Mouse (Mus musculus): ENCODE results near the gene Itga5. TPM values are rescaled to one million over a fixed set of nuclear protein-coding genes. Genes with fewer than 3 reads are reported as not detected.

Itga5 gene
- total RNA-seq, 1 experiment, result 80.8 TPM

GRCm38 (mm10) chr15:103363809-103364208 lies 2.8 kb downstream of the Itga5 start:
- DNase-seq (ENCODE audit: low read depth, low spot score), result no peak
- no peak for TF ChIP-seq HCFC1 (IDR thresholded peaks at IDR 0.05; ENCODE audit: borderline replicate concordance, insufficient read depth, low read length)
- TF ChIP-seq ZC3H11A (IDR thresholded peaks at IDR 0.05; ENCODE audit: borderline replicate concordance, low read depth, low read length), result no peak
- no peak for TF ChIP-seq CHD2 (IDR thresholded peaks at IDR 0.05; ENCODE audit: low read depth, low read length)
- no peak for TF ChIP-seq ZNF384 (IDR thresholded peaks at IDR 0.05; ENCODE audit: low read depth, low read length)
- TF ChIP-seq MAFK (IDR thresholded peaks at IDR 0.05; ENCODE audit: insufficient read depth, low read depth, low read length), result no peak
- in situ Hi-C loops (cut with MboI; ENCODE audit: low sequenced_read_pairs in 2 of 2, unreplicated experiment in 2 of 2), result no loop called here
- peaks cover 17 to 24% of the 10 kb centered on the region in 2 experiments for H3K4me1 ChIP-seq (ENCODE audit: control insufficient read depth in 2 of 2, insufficient read depth in 2 of 2, low read length in 2 of 2, poor library complexity in 1 of 2)
- peak overlapping the region; percentile 80 to 97; a peak in 3 of 4 replicates for H3K4me3 ChIP-seq (ENCODE audit: insufficient read depth in 1 of 2, low read depth in 1 of 2, low read length in 2 of 2, poor library complexity in 1 of 2, severe bottlenecking in 1 of 2)
- no peaks in the 10 kb centered on the region for H3K9me3 ChIP-seq (ENCODE audit: control insufficient read depth, insufficient read depth, low read depth, low read length)
- no peaks in the 10 kb centered on the region; the same call in 1 of the 2 replicates for H3K36me3 ChIP-seq (ENCODE audit: control insufficient read depth, insufficient read depth, low read length, poor library complexity, severe bottlenecking)
- H3K9ac ChIP-seq (ENCODE audit: insufficient read depth, low read depth, low read length, poor library complexity, severe bottlenecking), result no peak overlapping the region; the same call in 1 of the 2 replicates
- peak overlapping the region; percentile 48; the same call in 1 of the 2 replicates for H3K27ac ChIP-seq (ENCODE audit: insufficient read depth, low read depth, low read length, poor library complexity, severe bottlenecking)

GRCm38 (mm10) chr15:103362950-103363349 lies 3.6 kb downstream of the Itga5 start:
- H3K4me1 ChIP-seq (ENCODE audit: control insufficient read depth in 2 of 2, insufficient read depth in 2 of 2, low read length in 2 of 2, poor library complexity in 1 of 2), result peaks cover 17 to 19% of the 10 kb centered on the region in 2 experiments
- in situ Hi-C loops (cut with MboI; ENCODE audit: low sequenced_read_pairs in 2 of 2, unreplicated experiment in 2 of 2), result no loop called here
- H3K36me3 ChIP-seq (ENCODE audit: control insufficient read depth, insufficient read depth, low read length, poor library complexity, severe bottlenecking), result peaks cover 3% of the 10 kb centered on the region; the same call in 1 of the 2 replicates
- no peak overlapping the region for H3K27ac ChIP-seq (ENCODE audit: insufficient read depth, low read depth, low read length, poor library complexity, severe bottlenecking)
- H3K4me3 ChIP-seq (ENCODE audit: insufficient read depth in 1 of 2, low read depth in 1 of 2, low read length in 2 of 2, poor library complexity in 1 of 2, severe bottlenecking in 1 of 2), result no peak overlapping the region
- no peak for DNase-seq (ENCODE audit: low read depth, low spot score)
- no peak overlapping the region; the same call in 1 of the 2 replicates for H3K9ac ChIP-seq (ENCODE audit: insufficient read depth, low read depth, low read length, poor library complexity, severe bottlenecking)
- H3K9me3 ChIP-seq (ENCODE audit: control insufficient read depth, insufficient read depth, low read depth, low read length), result no peaks in the 10 kb centered on the region
- no peak for TF ChIP-seq ZC3H11A (IDR thresholded peaks at IDR 0.05; ENCODE audit: borderline replicate concordance, low read depth, low read length)
- no peak for TF ChIP-seq MAFK (IDR thresholded peaks at IDR 0.05; ENCODE audit: insufficient read depth, low read depth, low read length)
- no peak for TF ChIP-seq HCFC1 (IDR thresholded peaks at IDR 0.05; ENCODE audit: borderline replicate concordance, insufficient read depth, low read length)
- TF ChIP-seq CHD2 (IDR thresholded peaks at IDR 0.05; ENCODE audit: low read depth, low read length), result no peak
- TF ChIP-seq ZNF384 (IDR thresholded peaks at IDR 0.05; ENCODE audit: low read depth, low read length), result no peak

GRCm38 (mm10) chr15:103362333-103362732 lies 4.2 kb downstream of the Itga5 start:
- Histone ChIP-seq H3K4me3 (ENCODE audit: insufficient read depth in 1 of 2, low read depth in 1 of 2, low read length in 2 of 2, poor library complexity in 1 of 2, severe bottlenecking in 1 of 2) (no peak overlapping the region), H3K4me1 (ENCODE audit: control insufficient read depth in 2 of 2, insufficient read depth in 2 of 2, low read length in 2 of 2, poor library complexity in 1 of 2) (peaks cover 16 to 17% of the 10 kb centered on the region in 2 experiments), H3K9me3 (ENCODE audit: control insufficient read depth, insufficient read depth, low read depth, low read length) (no peaks in the 10 kb centered on the region), H3K9ac (ENCODE audit: insufficient read depth, low read depth, low read length, poor library complexity, severe bottlenecking) (no peak overlapping the region), H3K27ac (ENCODE audit: insufficient read depth, low read depth, low read length, poor library complexity, severe bottlenecking) (no peak overlapping the region), H3K36me3 (ENCODE audit: control insufficient read depth, insufficient read depth, low read length, poor library complexity, severe bottlenecking) (peaks cover 3% of the 10 kb centered on the region; the same call in 1 of the 2 replicates)
- no peak for TF ChIP-seq CHD2 (IDR thresholded peaks at IDR 0.05; ENCODE audit: low read depth, low read length)
- TF ChIP-seq ZNF384 (IDR thresholded peaks at IDR 0.05; ENCODE audit: low read depth, low read length), result no peak
- no peak for TF ChIP-seq MAFK (IDR thresholded peaks at IDR 0.05; ENCODE audit: insufficient read depth, low read depth, low read length)
- TF ChIP-seq HCFC1 (IDR thresholded peaks at IDR 0.05; ENCODE audit: borderline replicate concordance, insufficient read depth, low read length), result no peak
- TF ChIP-seq ZC3H11A (IDR thresholded peaks at IDR 0.05; ENCODE audit: borderline replicate concordance, low read depth, low read length), result no peak
- in situ Hi-C loops (cut with MboI; ENCODE audit: low sequenced_read_pairs in 2 of 2, unreplicated experiment in 2 of 2), result no loop called here
- DNase-seq (ENCODE audit: low read depth, low spot score), result no peak

- TF ChIP-seq ZC3H11A (IDR thresholded peaks at IDR 0.05; ENCODE audit: borderline replicate concordance, low read depth, low read length) (no peak), ZNF384 (IDR thresholded peaks at IDR 0.05; ENCODE audit: low read depth, low read length) (no peak), HCFC1 (IDR thresholded peaks at IDR 0.05; ENCODE audit: borderline replicate concordance, insufficient read depth, low read length) (no peak), MAFK (IDR thresholded peaks at IDR 0.05; ENCODE audit: insufficient read depth, low read depth, low read length) (no peak), CHD2 (IDR thresholded peaks at IDR 0.05; ENCODE audit: low read depth, low read length) (no peak)
- H3K4me1 ChIP-seq (ENCODE audit: control insufficient read depth in 2 of 2, insufficient read depth in 2 of 2, low read length in 2 of 2, poor library complexity in 1 of 2), result peaks cover 13 to 15% of the 10 kb centered on the region in 2 experiments
- peaks cover 9% of the 10 kb centered on the region for H3K36me3 ChIP-seq (ENCODE audit: control insufficient read depth, insufficient read depth, low read length, poor library complexity, severe bottlenecking)
- DNase-seq (ENCODE audit: low read depth, low spot score), result no peak
- no peaks in the 10 kb centered on the region for H3K9me3 ChIP-seq (ENCODE audit: control insufficient read depth, insufficient read depth, low read depth, low read length)
- no peak overlapping the region for H3K9ac ChIP-seq (ENCODE audit: insufficient read depth, low read depth, low read length, poor library complexity, severe bottlenecking)
- H3K27ac ChIP-seq (ENCODE audit: insufficient read depth, low read depth, low read length, poor library complexity, severe bottlenecking), result no peak overlapping the region
- in situ Hi-C loops (cut with MboI; ENCODE audit: low sequenced_read_pairs in 2 of 2, unreplicated experiment in 2 of 2), result no loop called here
- H3K4me3 ChIP-seq (ENCODE audit: insufficient read depth in 1 of 2, low read depth in 1 of 2, low read length in 2 of 2, poor library complexity in 1 of 2, severe bottlenecking in 1 of 2), result no peak overlapping the region
Measured at GRCm38 (mm10) chr15:103361269-103361668, 5.3 kb downstream of the Itga5 start.
